Mouse (Mus musculus): Measurements from ENCODE around the gene Ndufb8.

- TF ChIP-seq CTCF (IDR thresholded peaks at IDR 0.05; ENCODE audit: low read depth) (no peak), EP300 (optimal IDR thresholded peaks at IDR 0.05) (no peak)
These were observed 53.3 kb downstream of the Ndufb8 start for GRCm38 (mm10) chr19:44501925-44502324.
